Mouse (Mus musculus) forebrain, embryonic 14.5 days (tissue): Measurements from ENCODE around the gene Arhgef25. TPM values are rescaled to one million over a fixed set of nuclear protein-coding genes. Genes with fewer than 3 reads are reported as not detected.
"Not testable (repeated sequence)": the region's sequence is repeated elsewhere in the genome, so short reads cannot be mapped to it uniquely, and the experiment has no call there.

ENCODE experiments used
- ATAC-seq: fragments of 200-750 bp; cut with Nextera tagmentation; 2 replicates; pipeline ENCODE4 v1.8.0; 2017; ENCODE audit warnings: mild to moderate bottlenecking, moderate library complexity
- DNase-seq: peaks from one replicate; pipeline ENCODE4 v3.0.0-alpha.2; 2015; ENCODE audit warnings: low spot score
- H3K27ac ChIP-seq: fragments of 300-500 bp; sonication (generic); 2 replicates; pipeline ENCODE4 v1.5.1; 2014; ENCODE audit warnings: low read depth, mild to moderate bottlenecking, control low read depth, low read length, moderate library complexity
- H3K27me3 ChIP-seq: fragments of 300-500 bp; sonication (generic); replicated peaks from 2 replicates; pipeline ENCODE4 v1.6.1; 2014; ENCODE audit warnings: low read length, control low read depth, mixed read lengths; ENCODE audit not compliant: control insufficient read depth, insufficient read depth
- H3K36me3 ChIP-seq: fragments of 300-500 bp; sonication (generic); 2 replicates; pipeline ENCODE4 v1.6.1; 2014; ENCODE audit warnings: low read length, control low read depth; ENCODE audit not compliant: control insufficient read depth, insufficient read depth
- H3K4me1 ChIP-seq: fragments of 300-500 bp; sonication (generic); 2 replicates; pipeline ENCODE4 v1.6.1; 2014; ENCODE audit warnings: antibody characterized with exemption, low read length, control low read depth; ENCODE audit not compliant: control insufficient read depth, insufficient read depth
- H3K4me2 ChIP-seq: fragments of 300-500 bp; sonication (generic); 2 replicates; pipeline ENCODE4 v1.6.1; 2014; ENCODE audit warnings: mild to moderate bottlenecking, control low read depth, low read length
- H3K4me3 ChIP-seq: fragments of 300-500 bp; sonication (generic); 2 replicates; pipeline ENCODE4 v1.5.1; 2014; ENCODE audit warnings: low read depth, low read length, control low read depth
- H3K9ac ChIP-seq: fragments of 300-500 bp; sonication (generic); 2 replicates; pipeline ENCODE4 v1.6.1; 2014; ENCODE audit warnings: mild to moderate bottlenecking, low read length, control low read depth, moderate library complexity
- H3K9me3 ChIP-seq: fragments of 300-500 bp; sonication (generic); replicated peaks from 2 replicates; pipeline ENCODE4 v1.6.1; 2016; ENCODE audit warnings: low read length, control low read depth, mixed read lengths; ENCODE audit not compliant: control insufficient read depth
- WGBS: fragments of 180-500 bp; shearing (Covaris S2); extraction: QIAGEN DNeasy Blood & Tissue Kit; methylation state at CpG from one replicate; pipeline ENCODE4 v1.1.7; 2014; 5-methylcytosine and 5-hydroxymethylcytosine counted together
- polyA plus RNA-seq: library from polyadenylated mRNA; unstranded; fragments of >200 nt; fragmentation: Nextera tagmentation; extraction: Ambion mirVana; gene quantifications from 2 replicates; pipeline ENCODE4 v1.2.1, GENCODE M21; 2014

Arhgef25 gene
- polyA plus RNA-seq, 1 experiment from 2014 or later = 21.4 TPM

- no peak overlapping the region for H3K9ac ChIP-seq
- H3K9me3 ChIP-seq = no peaks in the 10 kb centered on the region
- H3K27me3 ChIP-seq = no peaks in the 10 kb centered on the region
- no peaks in the 10 kb centered on the region for H3K4me1 ChIP-seq
- DNase-seq (no peak), ATAC-seq (no peak)
- 93% methylated on average over 3 of the region's 3 CpGs for WGBS
- no peak overlapping the region for H3K27ac ChIP-seq
- H3K36me3 ChIP-seq = no peaks in the 10 kb centered on the region
- H3K4me3 ChIP-seq = no peak overlapping the region
- no peak overlapping the region for H3K4me2 ChIP-seq
Measured at GRCm38 (mm10) chr10:127137896-127138295, 52.0 kb downstream of the Arhgef25 start.

- DNase-seq (no peak), ATAC-seq (no peak)
- H3K4me3 ChIP-seq = no peak overlapping the region
- H3K27ac ChIP-seq = no peak overlapping the region
- H3K9ac ChIP-seq = no peak overlapping the region
- no peak overlapping the region for H3K4me2 ChIP-seq
- no peaks in the 10 kb centered on the region for H3K4me1 ChIP-seq
- H3K36me3 ChIP-seq = no peaks in the 10 kb centered on the region
- H3K27me3 ChIP-seq = no peaks in the 10 kb centered on the region
- H3K9me3 ChIP-seq = no peaks in the 10 kb centered on the region
- WGBS = 98% methylated on average over 4 of the region's 4 CpGs
Measured at GRCm38 (mm10) chr10:127136510-127136909, 53.4 kb downstream of the Arhgef25 start.

GRCm38 (mm10) chr10:127135118-127135836, 54.6 kb downstream of the Arhgef25 start:
- ATAC-seq = no peak
- no peak overlapping the region for H3K4me2 ChIP-seq

GRCm38 (mm10) chr10:127134394-127135035, 55.4 kb downstream of the Arhgef25 start:
- not testable (repeated sequence) for H3K27ac ChIP-seq, H3K27me3 ChIP-seq, H3K4me2 ChIP-seq, H3K36me3 ChIP-seq, ATAC-seq, H3K9ac ChIP-seq, H3K4me3 ChIP-seq, H3K4me1 ChIP-seq, H3K9me3 ChIP-seq
- DNase-seq = peak; percentile 10
- WGBS = 84% methylated on average over 3 of the region's 3 CpGs

More at GRCm38 (mm10) chr10:127135118-127135836, 54.6 kb downstream of the Arhgef25 start:
- Histone ChIP-seq H3K36me3 (no peaks in the 10 kb centered on the region), H3K27me3 (no peaks in the 10 kb centered on the region), H3K9ac (no peak overlapping the region), H3K4me1 (no peaks in the 10 kb centered on the region), H3K9me3 (no peaks in the 10 kb centered on the region), H3K27ac (no peak overlapping the region), H3K4me3 (no peak overlapping the region)
- no peak for DNase-seq
- WGBS = 64% methylated on average over 8 of the region's 8 CpGs

Other genes with a start within 250 kb of the Arhgef25 start
- 30.2 and 34.5 TPM in 2 replicates for gene Ctdsp2, start 211.4 kb downstream of the Arhgef25 start, polyA plus RNA-seq
- gene Avil, start 189.4 kb downstream of the Arhgef25 start, polyA plus RNA-seq = 0.07 and 0.70 TPM in 2 replicates
- gene Tsfm, start 159.2 kb downstream of the Arhgef25 start, polyA plus RNA-seq = 64.4 and 65.4 TPM in 2 replicates
- gene Mettl1, start 148.7 kb downstream of the Arhgef25 start, polyA plus RNA-seq = 21.4 and 22.3 TPM in 2 replicates
- gene Eef1akmt3, start 148.6 kb downstream of the Arhgef25 start, polyA plus RNA-seq = 0.06 TPM in 1 of 2 replicates, not detected in the other
- gene Cyp27b1, start 141.8 kb downstream of the Arhgef25 start, polyA plus RNA-seq = 0.09 TPM in 1 of 2 replicates, not detected in the other
- gene March9, start 129.9 kb downstream of the Arhgef25 start, polyA plus RNA-seq = 8.2 and 8.8 TPM in 2 replicates
- gene Cdk4, start 126.5 kb downstream of the Arhgef25 start, polyA plus RNA-seq = 1,959 and 2,468 TPM in 2 replicates
- 36.7 and 44.5 TPM in 2 replicates for gene Tspan31, start 119.8 kb downstream of the Arhgef25 start, polyA plus RNA-seq
- 3.9 and 4.7 TPM in 2 replicates for gene Agap2, start 114.8 kb downstream of the Arhgef25 start, polyA plus RNA-seq
- 53.0 and 66.3 TPM in 2 replicates for gene Os9, start 69.0 kb downstream of the Arhgef25 start, polyA plus RNA-seq
- 30.7 and 46.8 TPM in 2 replicates for gene B4galnt1, start 24.9 kb downstream of the Arhgef25 start, polyA plus RNA-seq
- 0.69 and 0.95 TPM in 2 replicates for gene Slc26a10, start 9.4 kb downstream of the Arhgef25 start, polyA plus RNA-seq
- gene Dtx3, start 5.6 kb upstream of the Arhgef25 start, polyA plus RNA-seq = 148 and 187 TPM in 2 replicates
- gene Pip4k2c, start 21.5 kb upstream of the Arhgef25 start, polyA plus RNA-seq = 15.3 and 17.4 TPM in 2 replicates
- 47.6 and 68.8 TPM in 2 replicates for gene Kif5a, start 73.3 kb upstream of the Arhgef25 start, polyA plus RNA-seq
- gene Dctn2, start 76.3 kb upstream of the Arhgef25 start, polyA plus RNA-seq = 286 and 300 TPM in 2 replicates
- gene Mbd6, start 98.9 kb upstream of the Arhgef25 start, polyA plus RNA-seq = 8.4 and 11.2 TPM in 2 replicates
- 124 and 135 TPM in 2 replicates for gene Mars, start 121.7 kb upstream of the Arhgef25 start, polyA plus RNA-seq
- 0.70 and 1.2 TPM in 2 replicates for gene Arhgap9, start 131.9 kb upstream of the Arhgef25 start, polyA plus RNA-seq
- 0.55 and 1.0 TPM in 2 replicates for gene Gli1, start 151.9 kb upstream of the Arhgef25 start, polyA plus RNA-seq
- not detected in 2 replicates for gene Inhbe, start 164.3 kb upstream of the Arhgef25 start, polyA plus RNA-seq
- not detected in 2 replicates for gene Inhbc, start 180.3 kb upstream of the Arhgef25 start, polyA plus RNA-seq
- 24.2 and 32.4 TPM in 2 replicates for gene R3hdm2, start 190.2 kb upstream of the Arhgef25 start, polyA plus RNA-seq